Mouse (Mus musculus) mouse trophoblast stem cell (cell line): ENCODE data around the gene Oaz2.

Source experiments
- in situ Hi-C, 2 experiments: fragments of 300-500 bp; cut with MseI, MboI; formaldehyde crosslinking; loops; 2 replicates in 1 of 2; 3 replicates in 1 of 2; pipeline ENCODE4 v1.15.1; 2025

Oaz2 gene

DNA sequence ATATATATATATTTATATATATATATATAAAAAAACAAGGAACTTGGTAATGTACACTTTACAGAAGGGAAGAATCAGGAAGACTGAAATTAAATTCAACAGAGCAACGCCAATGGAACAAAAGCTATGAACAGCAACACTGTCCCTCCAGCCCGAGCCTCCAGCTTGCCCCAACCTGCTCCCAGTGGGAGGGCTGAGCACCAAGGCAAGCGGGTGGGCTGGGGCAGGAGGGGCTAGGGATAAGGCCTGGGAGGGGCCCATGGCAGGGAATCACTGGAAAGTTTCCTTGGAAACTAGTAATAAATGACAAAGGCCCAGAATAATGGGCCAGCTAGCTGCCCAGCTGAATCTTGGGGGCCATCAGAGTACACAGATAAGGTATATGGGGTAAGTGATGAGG, 24.7 kb downstream of the Oaz2 start:
- in situ Hi-C loops = no loop called here

DNA sequence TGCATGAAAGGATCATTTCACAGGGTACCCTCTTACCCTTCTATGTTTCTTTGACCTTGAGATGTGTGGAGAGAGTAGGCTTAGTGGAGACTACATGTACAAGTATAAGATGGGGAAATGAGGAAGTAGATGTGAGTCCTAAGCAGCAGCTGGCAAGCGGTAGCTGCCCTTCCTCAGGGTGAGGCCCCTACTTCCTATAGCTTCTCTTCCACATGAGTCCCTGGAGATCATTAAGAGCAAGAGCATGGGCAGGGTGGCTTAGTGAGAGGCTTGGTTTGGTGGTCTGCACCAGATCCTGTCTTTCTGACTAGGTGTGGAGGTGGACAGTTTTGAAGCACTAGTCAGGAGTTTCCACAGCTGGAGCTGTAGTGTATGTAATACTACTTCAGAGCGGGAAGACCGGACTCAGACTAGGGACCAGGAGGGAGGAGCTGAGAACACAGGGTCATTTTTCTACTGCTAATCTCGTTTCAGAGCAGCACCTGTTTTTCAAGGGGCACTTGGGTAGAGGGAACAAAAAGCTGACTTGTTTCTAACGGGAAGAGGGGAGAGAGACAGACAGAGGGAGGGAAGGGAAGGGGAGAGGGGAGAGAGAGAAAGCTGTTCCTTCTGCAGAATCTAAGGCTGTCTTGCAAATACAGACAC, 25.3 kb downstream of the Oaz2 start:
- in situ Hi-C loops = no loop called here

DNA sequence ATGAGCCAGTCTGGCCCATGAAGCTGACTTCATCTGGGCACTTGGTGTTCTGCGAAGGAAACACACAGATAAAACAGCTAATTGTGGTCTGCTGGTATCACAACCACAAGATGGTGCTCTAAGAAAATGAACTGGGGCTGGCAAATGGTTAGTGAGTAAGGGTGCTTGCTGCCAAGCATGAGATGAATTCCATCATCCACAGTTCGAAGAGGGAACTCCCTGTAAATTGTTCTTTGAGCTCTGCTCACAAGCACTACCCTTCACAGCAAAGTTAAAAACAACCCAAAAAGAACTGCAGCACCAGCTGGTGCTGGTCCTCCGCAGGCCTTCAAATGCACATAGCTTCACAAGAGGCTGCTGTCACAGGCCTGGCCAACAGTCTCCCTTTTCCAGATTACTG, 27.8 kb downstream of the Oaz2 start:
- in situ Hi-C loops = no loop called here

DNA sequence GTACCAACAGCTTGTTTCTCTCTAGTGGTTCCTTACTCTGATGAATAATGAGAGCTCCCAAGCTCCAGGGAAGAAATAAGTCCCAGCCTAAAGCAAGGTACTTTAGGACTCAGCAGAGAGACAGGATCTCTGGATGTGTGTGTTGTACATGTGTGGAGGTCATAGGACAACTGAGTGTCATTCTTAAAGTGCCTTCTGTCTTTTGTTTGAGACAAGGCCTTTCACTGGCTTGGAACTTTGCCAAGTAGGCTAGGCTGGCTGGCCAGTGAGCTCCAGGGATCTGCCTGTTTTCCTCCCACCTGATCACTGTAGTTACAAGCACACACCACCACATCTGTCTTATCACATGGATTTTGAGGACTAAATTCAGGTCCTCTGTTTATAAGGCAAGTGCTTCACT, 28.5 kb downstream of the Oaz2 start:
- in situ Hi-C loops = no loop called here

DNA sequence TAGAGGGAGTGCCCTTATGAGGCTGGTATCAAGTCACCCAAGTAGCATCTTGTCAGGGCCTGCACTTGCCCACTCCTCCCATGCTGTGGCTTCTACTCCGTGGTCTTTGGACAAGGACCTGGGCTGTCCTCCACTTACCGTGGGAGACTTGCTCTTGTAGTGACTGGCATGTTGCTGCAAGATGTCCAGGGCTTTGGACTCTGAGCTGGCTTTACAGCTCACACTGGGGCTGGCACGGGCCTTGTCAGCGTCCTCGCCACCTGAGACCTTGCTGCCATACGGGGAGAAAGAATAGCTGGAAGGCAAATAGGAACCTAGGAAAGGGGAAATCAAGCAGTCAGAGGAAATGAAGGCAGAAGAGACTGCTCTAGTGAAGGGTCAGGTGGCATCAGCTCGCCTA, 29.6 kb downstream of the Oaz2 start:
- in situ Hi-C loops = no loop called here

DNA sequence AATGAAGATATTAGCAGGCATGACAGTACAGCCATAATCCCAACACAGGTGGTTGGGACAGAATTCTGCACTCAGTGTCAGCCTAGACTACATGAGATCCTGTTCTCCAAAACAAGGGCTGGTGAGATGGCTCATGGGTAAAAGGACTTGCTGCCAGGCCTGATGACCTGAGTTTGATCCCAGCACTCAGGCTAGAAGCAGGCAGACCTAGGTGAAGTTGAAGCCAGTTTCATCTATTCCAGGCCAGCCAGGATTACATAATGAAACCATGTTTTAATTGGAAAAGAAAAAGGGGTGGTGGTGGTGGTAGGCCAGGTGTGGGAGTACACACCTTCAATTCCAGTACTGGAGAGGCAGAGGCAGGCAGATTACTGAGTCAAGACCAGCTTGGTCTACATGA, 30.2 kb downstream of the Oaz2 start:
- in situ Hi-C loops = no loop called here

DNA sequence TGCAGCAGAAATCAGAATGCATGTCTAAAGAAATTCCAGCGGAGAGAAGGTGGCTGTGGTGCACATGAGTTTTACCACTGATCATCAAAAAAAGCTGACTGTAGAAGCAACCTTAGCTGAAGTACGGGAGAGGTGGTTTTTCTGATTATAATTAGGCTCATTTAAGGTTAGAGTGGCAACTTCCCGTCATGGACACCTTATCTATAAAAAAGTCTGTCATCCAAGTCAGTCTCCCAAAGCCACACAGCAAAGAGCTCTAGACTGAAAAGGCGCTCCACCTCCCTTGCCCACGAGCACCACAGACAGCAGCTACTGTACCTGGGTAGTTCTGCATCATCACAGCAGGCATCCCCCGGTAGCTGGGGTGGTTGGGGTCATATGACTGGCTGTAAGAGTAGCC, 32.7 kb downstream of the Oaz2 start:
- in situ Hi-C loops = no loop called here

DNA sequence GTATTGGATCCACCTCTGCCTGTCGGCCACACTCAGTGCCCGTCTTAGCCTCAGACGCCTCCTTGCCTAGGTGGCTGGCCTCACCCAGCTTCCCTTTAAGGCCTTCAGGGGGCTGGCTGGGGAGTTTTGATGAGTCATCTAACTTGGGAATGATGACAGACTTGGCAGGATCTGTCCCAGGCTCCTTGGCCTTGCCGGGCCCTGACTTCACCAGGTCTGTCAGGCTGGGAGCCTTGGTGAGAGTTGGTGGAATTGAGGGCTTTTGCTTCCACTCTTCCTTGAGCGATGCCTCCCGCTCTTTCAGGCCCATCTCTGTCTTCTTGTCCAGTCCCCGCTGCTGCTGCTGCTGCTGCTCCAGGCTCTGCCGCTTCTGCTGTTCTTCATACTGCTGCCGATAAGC, 34.5 kb downstream of the Oaz2 start:
- in situ Hi-C loops = no loop called here

DNA sequence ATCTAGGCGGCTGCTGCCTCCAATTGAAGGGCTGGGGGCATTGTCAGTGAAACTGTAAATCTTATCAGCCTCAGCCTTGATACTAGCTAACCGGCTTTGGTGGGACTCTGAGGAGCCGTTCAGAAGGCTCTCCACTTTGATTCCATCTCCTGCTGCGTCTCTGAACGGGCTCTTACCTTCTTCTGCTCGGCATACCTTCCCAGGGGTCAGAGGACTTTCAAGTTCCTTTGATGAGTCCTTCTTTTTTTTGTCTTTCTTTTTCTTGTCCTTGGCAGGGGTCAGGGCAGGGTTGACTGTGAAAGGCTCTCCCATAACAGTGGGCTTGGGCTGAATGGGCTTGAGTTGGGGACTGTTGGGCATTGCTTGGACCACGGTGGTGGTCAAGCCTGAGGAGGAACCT, 35.4 kb downstream of the Oaz2 start:
- in situ Hi-C loops = no loop called here

DNA sequence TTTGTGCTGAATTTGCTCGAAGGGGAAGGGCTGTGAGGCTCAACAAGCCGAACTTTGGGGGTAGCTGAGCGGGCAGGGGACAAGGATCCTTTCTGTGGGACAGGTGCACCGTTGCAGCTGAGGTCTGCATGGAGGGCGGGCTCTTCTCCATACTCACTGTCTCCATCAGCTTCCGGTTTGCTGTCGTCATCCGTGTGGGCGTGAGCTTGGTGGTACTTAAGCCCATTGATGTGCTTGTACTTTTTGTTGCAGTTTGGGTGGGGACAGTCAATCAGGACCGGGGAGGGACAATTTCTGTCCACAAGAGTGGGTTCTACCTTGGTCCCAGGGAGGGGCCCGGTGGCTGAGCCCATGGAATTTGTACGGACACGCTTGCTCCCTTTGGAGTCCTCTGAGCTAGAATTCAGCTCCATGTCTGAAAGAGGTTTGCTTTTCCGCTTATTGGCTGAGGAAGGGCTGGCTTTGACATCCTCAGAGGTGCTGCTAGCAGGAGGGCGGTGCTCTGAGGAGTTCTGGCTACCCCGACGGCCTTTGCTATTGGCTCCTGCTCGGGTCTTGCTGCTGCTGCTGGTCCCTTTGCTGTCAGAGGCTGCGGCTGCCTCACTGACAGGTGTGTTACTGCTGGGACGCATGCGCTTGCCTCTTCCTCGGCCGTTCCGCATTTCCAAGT, 36.3 kb downstream of the Oaz2 start:
- in situ Hi-C loops = no loop called here

DNA sequence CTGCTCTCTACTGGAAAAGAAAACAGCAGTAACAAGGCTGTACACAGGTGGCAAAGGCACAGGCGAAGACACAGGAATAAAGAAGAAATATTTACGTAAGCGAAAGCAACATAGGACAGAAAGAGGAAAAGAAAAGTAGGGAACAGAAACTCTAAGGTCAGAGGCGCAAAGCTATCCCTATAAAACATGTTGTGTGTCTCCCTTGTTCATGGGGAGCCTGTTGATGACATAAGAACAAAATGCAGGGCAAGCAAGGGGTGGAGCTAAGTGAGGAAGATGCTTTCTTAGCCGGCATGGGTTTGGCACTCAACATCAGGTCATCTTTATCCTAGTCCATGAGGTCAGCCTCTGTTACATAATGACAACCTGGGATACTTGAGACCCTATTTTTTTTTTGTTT, 50.4 kb downstream of the Oaz2 start:
- in situ Hi-C loops = no loop called here

DNA sequence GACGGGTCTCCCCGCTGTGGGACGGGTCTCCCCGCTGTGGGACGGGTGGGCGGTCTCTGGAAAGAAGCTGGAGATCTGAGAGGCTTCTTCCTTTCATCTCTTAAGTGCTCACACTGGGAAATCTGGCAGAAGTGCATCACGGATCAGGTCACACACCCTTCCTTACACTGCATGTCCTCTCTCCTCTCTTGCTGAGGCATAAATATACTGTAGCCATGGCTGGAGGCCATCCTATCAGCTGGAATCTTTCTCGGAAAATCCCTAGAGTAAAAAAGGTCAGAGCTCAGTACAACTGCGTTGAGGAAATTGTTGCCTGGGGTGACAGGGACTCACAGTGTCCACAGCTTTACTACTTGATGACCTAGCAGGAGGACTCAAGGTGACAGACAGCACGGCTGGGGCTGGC, 53.4 kb downstream of the Oaz2 start:
- in situ Hi-C loops = no loop called here

DNA sequence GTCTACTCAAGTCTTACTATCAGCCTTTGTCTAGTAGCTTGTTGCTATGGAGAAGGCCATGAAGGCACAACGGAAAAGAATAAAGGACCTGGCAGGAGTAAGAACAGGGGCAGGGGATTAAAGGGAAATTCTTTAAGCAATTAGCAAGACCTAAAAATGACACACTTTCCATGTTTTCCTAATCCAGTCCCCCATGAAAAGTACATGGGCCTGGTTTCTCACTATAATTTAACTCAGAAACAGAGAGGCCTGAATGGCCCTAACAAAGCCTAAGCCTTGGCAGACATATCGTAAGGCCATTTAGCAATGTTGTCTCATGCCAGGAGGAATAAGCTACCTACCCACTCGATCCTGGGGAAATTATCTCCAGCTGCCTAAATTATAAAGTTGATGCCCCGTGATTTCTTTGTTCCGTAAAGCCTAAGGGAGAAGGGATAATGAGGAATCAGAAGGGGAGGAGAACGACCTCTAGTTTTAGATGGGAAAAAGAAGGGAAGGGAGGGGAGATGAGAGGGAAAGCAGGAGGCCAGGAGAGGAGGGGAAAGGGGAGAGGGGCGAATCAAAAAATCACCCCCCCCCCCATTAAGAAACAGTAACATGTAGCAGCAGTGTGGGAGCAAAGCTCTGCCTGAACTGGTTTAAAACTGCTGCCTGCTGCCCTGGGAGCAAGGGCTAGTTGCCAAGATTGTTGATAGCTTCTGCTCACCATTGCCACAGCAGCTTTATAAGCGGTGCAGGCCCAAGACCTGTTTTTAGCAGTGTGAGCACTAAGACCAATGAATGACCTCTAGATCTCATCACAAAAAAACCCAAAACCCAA, 56.9 kb downstream of the Oaz2 start:
- in situ Hi-C loops = no loop called here

DNA sequence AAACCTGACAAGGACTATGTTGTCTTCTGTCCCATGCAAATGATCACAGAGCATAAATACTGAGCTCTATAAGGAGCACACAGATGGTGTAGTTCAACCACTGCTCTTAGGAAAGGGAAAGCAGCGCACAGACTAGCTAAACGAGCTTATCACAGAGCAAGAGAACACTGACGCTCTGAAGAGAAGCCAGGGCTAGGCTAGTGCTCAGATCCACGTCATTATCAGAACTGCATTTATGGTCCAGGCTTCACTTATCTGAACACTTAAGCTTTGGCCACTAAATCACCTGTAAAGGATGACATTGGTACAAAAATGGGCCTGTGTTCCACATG, 57.5 kb downstream of the Oaz2 start:
- in situ Hi-C loops = no loop called here

DNA sequence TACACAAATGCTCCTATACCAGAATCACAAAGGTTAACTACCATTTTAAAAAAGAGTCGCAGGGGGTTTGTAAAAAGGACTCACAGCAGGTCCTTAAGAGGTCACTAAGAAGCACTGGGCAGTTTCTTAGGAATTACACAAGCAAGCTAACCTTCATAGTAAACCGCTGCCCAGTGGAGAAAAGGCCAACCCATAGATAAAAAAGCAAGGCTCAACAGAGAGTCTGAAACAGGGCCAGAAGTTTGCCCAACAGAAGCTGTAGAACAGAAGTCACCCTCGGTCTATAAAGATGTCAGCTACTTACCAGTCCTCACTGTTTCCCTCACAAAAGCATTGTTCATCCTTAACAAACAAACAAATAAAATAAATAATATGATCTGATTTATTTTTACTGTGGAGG, 58.6 kb downstream of the Oaz2 start:
- in situ Hi-C loops = no loop called here

DNA sequence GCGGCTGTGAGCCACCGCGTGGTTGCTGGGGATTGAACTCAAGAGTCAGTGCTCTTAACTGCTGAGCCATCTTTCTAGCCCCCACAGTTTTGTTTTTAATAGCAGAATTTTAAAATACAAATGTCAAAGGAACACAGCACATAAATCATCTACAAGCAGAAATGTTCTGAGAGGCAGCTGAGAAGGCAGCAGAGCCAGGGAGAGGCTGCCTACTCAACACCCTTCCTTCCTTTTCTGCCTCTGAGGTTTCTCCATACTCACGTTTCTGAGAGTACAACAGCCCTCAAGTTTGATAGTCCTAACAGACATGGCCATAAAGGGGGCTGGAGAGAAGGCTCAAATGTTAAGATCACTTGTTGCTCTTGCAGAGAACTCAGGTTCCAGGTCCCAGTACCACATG, 59.7 kb downstream of the Oaz2 start:
- in situ Hi-C loops = no loop called here

DNA sequence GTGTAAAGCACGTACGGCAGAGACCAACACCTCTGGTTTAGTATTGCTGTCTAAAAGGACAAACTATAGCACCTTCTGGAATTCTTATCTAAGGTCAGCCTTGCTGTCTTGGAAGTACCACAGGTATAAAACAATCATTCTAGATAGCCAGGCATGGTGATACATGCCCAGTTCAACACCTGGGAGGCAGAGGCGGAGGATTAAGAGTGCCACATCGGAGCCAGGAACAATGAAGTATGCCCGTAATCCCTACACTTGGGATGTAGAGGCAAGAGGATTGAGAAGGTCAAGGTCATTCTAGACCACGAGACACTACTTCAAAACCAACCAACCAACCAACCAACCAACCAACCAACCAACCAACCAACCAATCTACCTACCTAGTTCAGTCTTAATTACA, 60.8 kb downstream of the Oaz2 start:
- in situ Hi-C loops = no loop called here

DNA sequence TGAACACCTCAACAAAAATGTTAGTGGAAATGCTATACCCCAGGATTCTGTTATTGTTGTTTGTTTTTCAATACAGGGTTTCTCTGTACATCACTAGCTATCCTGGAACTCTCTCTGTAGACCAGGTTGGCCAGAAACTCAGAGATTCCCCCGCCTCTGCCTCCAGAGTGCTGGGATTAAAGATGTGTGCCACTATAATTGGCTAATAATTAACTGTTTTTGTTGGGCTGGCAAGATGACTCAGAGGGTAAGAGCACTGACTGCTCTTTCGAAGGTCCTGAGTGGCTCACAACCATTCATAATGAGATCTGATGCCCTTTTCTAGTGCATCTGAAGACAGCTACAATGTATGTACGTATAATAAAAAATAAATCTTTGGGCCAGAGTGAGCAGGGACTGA, 67.1 kb downstream of the Oaz2 start:
- in situ Hi-C loops = no loop called here
